Mouse (Mus musculus) heart, embryonic 15.5 days (tissue): ENCODE data around the gene Pi4k2a. TPM values are rescaled to one million over a fixed set of nuclear protein-coding genes. Genes with fewer than 3 reads are reported as not detected.

ENCODE experiments used
- ATAC-seq: fragments of 200-750 bp; cut with Nextera tagmentation; replicated peaks from 2 replicates; pipeline ENCODE4 v1.8.0; 2017; ENCODE audit warnings: low read depth, moderate TSS enrichment; ENCODE audit not compliant: insufficient number of reproducible peaks, insufficient read depth, low FRiP score
- H3K27ac ChIP-seq: fragments of 300-500 bp; sonication (generic); 2 replicates; pipeline ENCODE4 v1.5.1; 2015; ENCODE audit warnings: mild to moderate bottlenecking, inconsistent platforms
- H3K27me3 ChIP-seq: fragments of 300-500 bp; sonication (generic); 2 replicates; pipeline ENCODE4 v1.6.1; 2015; ENCODE audit warnings: inconsistent platforms
- H3K36me3 ChIP-seq: fragments of 300-500 bp; sonication (generic); 2 replicates; pipeline ENCODE4 v1.6.1; 2015; ENCODE audit warnings: mild to moderate bottlenecking, inconsistent platforms
- H3K4me1 ChIP-seq: fragments of 300-500 bp; sonication (generic); replicated peaks from 2 replicates; pipeline ENCODE4 v1.6.1; 2015; ENCODE audit warnings: inconsistent platforms
- H3K4me2 ChIP-seq: fragments of 300-500 bp; sonication (generic); 2 replicates; pipeline ENCODE4 v1.6.1; 2015; ENCODE audit warnings: inconsistent platforms, mild to moderate bottlenecking, moderate library complexity
- H3K4me3 ChIP-seq: fragments of 300-500 bp; sonication (generic); 2 replicates; pipeline ENCODE4 v1.5.1; 2015; ENCODE audit warnings: mild to moderate bottlenecking, inconsistent platforms
- H3K9ac ChIP-seq: fragments of 300-500 bp; sonication (generic); 2 replicates; pipeline ENCODE4 v1.6.1; 2015; ENCODE audit warnings: mild to moderate bottlenecking, inconsistent platforms
- H3K9me3 ChIP-seq: fragments of 300-500 bp; sonication (generic); replicated peaks from 2 replicates; pipeline ENCODE4 v1.6.1; 2016; ENCODE audit warnings: inconsistent platforms
- WGBS: fragments of 180-500 bp; shearing (Covaris S2); methylation state at CpG from one replicate; pipeline ENCODE4 v1.1.7; 2015; ENCODE audit warnings: mixed read lengths; 5-methylcytosine and 5-hydroxymethylcytosine counted together
- polyA plus RNA-seq: library from polyadenylated mRNA; unstranded; fragments of >200 nt; fragmentation: Nextera tagmentation; extraction: Ambion mirVana; gene quantifications from 2 replicates; pipeline ENCODE4 v1.2.1, GENCODE M21; 2015

The Pi4k2a gene
- polyA plus RNA-seq, 1 experiment from 2014 or later = 13.3 TPM

DNA sequence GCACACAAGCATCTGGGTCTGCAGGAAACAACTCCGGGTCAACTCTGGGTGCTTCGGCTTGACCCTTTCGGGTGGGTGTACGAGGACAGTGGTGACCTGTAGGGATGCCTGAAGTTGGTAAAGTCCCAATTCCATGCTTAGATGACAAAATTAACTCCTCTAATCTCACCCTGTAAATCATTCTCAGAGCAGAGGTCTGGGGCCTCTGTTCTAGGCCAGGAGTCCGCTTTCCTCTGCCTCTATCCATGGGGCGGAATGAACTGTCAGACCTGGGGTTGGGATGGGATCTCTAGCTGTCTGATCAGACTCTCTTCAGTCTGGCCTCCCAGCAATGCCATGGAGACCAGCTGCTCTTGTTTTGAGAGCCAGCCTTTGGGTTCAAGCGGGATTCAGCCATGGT, 28.8 kb upstream of the Pi4k2a start:
- H3K4me2 ChIP-seq = no peak overlapping the region
- H3K4me3 ChIP-seq = no peak overlapping the region
- no peak overlapping the region for H3K27ac ChIP-seq
- no peaks in the 10 kb centered on the region for H3K9me3 ChIP-seq
- no peaks in the 10 kb centered on the region for H3K27me3 ChIP-seq
- H3K4me1 ChIP-seq = no peaks in the 10 kb centered on the region
- ATAC-seq = no peak
- WGBS = 90% methylated on average over 7 of the region's 7 CpGs
- H3K9ac ChIP-seq = no peak overlapping the region
- H3K36me3 ChIP-seq = no peaks in the 10 kb centered on the region

DNA sequence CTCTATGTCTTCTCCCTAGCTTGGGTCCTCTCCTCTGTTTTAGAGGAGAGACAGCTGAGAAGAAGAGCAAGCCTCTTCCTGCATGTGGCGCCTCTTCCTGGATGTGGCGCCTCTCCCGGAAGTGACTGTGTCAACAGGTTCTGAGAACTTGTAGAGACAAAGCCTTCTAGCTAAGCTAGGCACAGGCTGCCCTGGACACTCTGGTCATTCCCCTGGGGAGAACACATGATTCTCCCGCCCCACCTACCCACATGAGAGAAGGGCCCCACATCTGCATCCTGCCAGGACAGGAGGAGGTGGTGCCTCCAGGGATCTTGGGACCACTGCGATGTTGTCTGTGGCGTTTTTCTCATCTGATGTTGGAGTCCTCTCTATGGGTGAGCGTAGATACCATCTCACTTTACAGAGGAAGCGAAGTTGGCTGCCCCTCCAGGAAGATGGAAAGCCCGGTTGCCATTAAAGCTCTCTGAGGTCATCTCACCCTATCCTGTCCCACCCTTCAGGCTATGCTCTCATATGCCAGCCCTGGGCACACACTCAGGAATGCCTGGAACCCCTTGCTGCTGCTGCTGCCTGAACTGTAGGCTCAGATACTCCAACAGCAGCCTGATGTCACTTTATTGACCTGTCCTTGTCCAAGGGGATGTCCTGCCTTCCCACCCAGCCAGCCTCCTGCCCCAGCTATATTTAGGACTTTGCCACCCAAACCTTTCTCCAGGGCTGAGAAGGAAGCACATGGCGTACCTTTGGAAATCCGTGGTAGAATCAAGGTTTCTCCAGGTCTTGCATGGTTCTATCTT, 21.6 kb upstream of the Pi4k2a start:
- H3K4me2 ChIP-seq = peak overlapping the region; percentile 14; the same call in 1 of the 2 replicates
- WGBS = 65% methylated on average over 11 of the region's 11 CpGs
- H3K4me1 ChIP-seq = peaks cover 7% of the 10 kb centered on the region; the same call in 1 of the 2 replicates
- no peak overlapping the region for H3K27ac ChIP-seq
- H3K36me3 ChIP-seq = no peaks in the 10 kb centered on the region
- H3K4me3 ChIP-seq = no peak overlapping the region
- no peaks in the 10 kb centered on the region for H3K9me3 ChIP-seq
- H3K9ac ChIP-seq = no peak overlapping the region
- H3K27me3 ChIP-seq = no peaks in the 10 kb centered on the region
- no peak for ATAC-seq

GRCm38 (mm10) chr19:42069241-42069525, 21.1 kb upstream of the Pi4k2a start:
- H3K27me3 ChIP-seq = no peaks in the 10 kb centered on the region
- ATAC-seq = no peak
- H3K4me2 ChIP-seq = peak overlapping the region; percentile 14; the same call in 1 of the 2 replicates
- no peaks in the 10 kb centered on the region for H3K36me3 ChIP-seq
- no peak overlapping the region for H3K9ac ChIP-seq
- no peak overlapping the region for H3K4me3 ChIP-seq
- WGBS = 44% methylated on average over 6 of the region's 6 CpGs
- no peak overlapping the region for H3K27ac ChIP-seq
- H3K9me3 ChIP-seq = no peaks in the 10 kb centered on the region
- peaks cover 7% of the 10 kb centered on the region; the same call in 1 of the 2 replicates for H3K4me1 ChIP-seq

GRCm38 (mm10) chr19:42071221-42071620, 19.0 kb upstream of the Pi4k2a start:
- Histone ChIP-seq H3K27me3 (no peaks in the 10 kb centered on the region), H3K9ac (no peak overlapping the region), H3K36me3 (0 out of 2 replicates have a peak, but pooled peaks cover 3% of the 10 kb centered on the region), H3K4me3 (no peak overlapping the region), H3K4me1 (peaks cover 7% of the 10 kb centered on the region; the same call in 1 of the 2 replicates), H3K9me3 (no peaks in the 10 kb centered on the region), H3K27ac (no peak overlapping the region), H3K4me2 (no peak overlapping the region)
- WGBS = 65% methylated on average over 7 of the region's 7 CpGs
- no peak for ATAC-seq

- 71% methylated on average over 15 of the region's 15 CpGs for WGBS
- H3K36me3 ChIP-seq = 0 out of 2 replicates have a peak, but pooled peaks cover 3% of the 10 kb centered on the region
- peaks cover 7% of the 10 kb centered on the region; the same call in 1 of the 2 replicates for H3K4me1 ChIP-seq
- H3K9ac ChIP-seq = no peak overlapping the region
- ATAC-seq = no peak
- no peaks in the 10 kb centered on the region for H3K27me3 ChIP-seq
- no peaks in the 10 kb centered on the region for H3K9me3 ChIP-seq
- H3K27ac ChIP-seq = no peak overlapping the region
- H3K4me2 ChIP-seq = no peak overlapping the region
- no peak overlapping the region for H3K4me3 ChIP-seq
Measured at GRCm38 (mm10) chr19:42071886-42072608, 18.2 kb upstream of the Pi4k2a start.

- WGBS = 63% methylated on average over 7 of the region's 7 CpGs
- Histone ChIP-seq H3K4me1 (peaks cover 7% of the 10 kb centered on the region; the same call in 1 of the 2 replicates), H3K27me3 (no peaks in the 10 kb centered on the region), H3K9me3 (no peaks in the 10 kb centered on the region), H3K27ac (no peak overlapping the region), H3K36me3 (0 out of 2 replicates have a peak, but pooled peaks cover 3% of the 10 kb centered on the region), H3K4me2 (no peak overlapping the region), H3K4me3 (no peak overlapping the region), H3K9ac (no peak overlapping the region)
- no peak for ATAC-seq
Measured at GRCm38 (mm10) chr19:42072802-42073201, 17.5 kb upstream of the Pi4k2a start.

GRCm38 (mm10) chr19:42075051-42075450, 15.2 kb upstream of the Pi4k2a start:
- Histone ChIP-seq H3K27ac (no peak overlapping the region), H3K36me3 (0 out of 2 replicates have a peak, but pooled peaks cover 3% of the 10 kb centered on the region), H3K9me3 (no peaks in the 10 kb centered on the region), H3K9ac (no peak overlapping the region), H3K27me3 (no peaks in the 10 kb centered on the region), H3K4me2 (no peak overlapping the region), H3K4me3 (no peak overlapping the region), H3K4me1 (no peaks in the 10 kb centered on the region)
- WGBS = 91% methylated on average over 2 of the region's 2 CpGs
- ATAC-seq = no peak

GRCm38 (mm10) chr19:42075992-42076391, 14.3 kb upstream of the Pi4k2a start:
- H3K27me3 ChIP-seq = no peaks in the 10 kb centered on the region
- no peak overlapping the region for H3K27ac ChIP-seq
- ATAC-seq = no peak
- WGBS = 87% methylated on average over 16 of the region's 16 CpGs
- no peaks in the 10 kb centered on the region for H3K4me1 ChIP-seq
- H3K36me3 ChIP-seq = 0 out of 2 replicates have a peak, but pooled peaks cover 3% of the 10 kb centered on the region
- H3K4me2 ChIP-seq = no peak overlapping the region
- no peak overlapping the region for H3K9ac ChIP-seq
- H3K9me3 ChIP-seq = no peaks in the 10 kb centered on the region
- H3K4me3 ChIP-seq = no peak overlapping the region

DNA sequence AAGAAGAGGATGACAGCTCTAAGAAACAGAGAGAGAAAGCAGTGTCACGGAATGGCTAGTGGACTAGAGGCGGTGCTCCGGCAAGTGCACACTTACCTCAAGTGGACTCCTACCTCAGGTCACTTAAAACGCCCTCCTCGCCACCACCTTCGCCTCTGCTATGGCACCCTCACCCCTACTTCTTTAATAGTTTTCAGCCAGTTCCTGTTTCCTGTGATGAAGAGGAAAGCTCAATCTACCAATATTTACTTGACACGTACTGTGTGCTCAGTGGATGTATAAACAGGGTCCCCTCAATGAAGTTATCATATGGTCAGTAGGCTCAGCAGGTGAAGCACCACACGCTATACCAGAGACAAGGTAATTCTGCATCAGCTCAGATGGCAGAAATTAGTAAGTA, 11.7 kb upstream of the Pi4k2a start:
- WGBS = 94% methylated on average over 8 of the region's 8 CpGs
- ATAC-seq = no peak
- no peak overlapping the region for H3K4me3 ChIP-seq
- H3K27ac ChIP-seq = no peak overlapping the region
- H3K36me3 ChIP-seq = 0 out of 2 replicates have a peak, but pooled peaks cover 3% of the 10 kb centered on the region
- no peaks in the 10 kb centered on the region for H3K4me1 ChIP-seq
- H3K4me2 ChIP-seq = no peak overlapping the region
- no peaks in the 10 kb centered on the region for H3K9me3 ChIP-seq
- no peak overlapping the region for H3K9ac ChIP-seq
- H3K27me3 ChIP-seq = no peaks in the 10 kb centered on the region

DNA sequence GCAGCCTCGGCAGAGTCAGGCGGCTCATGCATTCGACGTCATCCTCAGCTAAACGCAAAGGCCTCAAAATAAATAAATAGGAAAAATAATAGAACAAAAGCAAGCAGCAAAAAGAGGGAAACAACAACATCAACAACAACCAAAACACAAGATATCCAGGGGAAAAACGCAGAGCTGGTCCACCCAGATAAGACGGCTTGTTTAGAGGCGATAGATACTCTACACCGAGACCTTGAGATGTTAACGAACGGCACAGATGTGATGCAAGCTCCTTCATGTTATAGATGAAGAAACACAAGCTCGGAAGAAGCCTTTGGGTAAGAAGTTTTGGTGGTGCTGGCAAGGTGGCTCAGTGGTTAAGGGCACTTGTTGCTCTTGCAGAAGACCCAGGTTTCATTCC, 11.3 kb upstream of the Pi4k2a start:
- WGBS = 92% methylated on average over 12 of the region's 12 CpGs
- ATAC-seq = no peak

GRCm38 (mm10) chr19:42079950-42080349, 10.3 kb upstream of the Pi4k2a start:
- Histone ChIP-seq H3K27me3 (no peaks in the 10 kb centered on the region), H3K9ac (no peak overlapping the region), H3K27ac (no peak overlapping the region), H3K4me2 (no peak overlapping the region), H3K36me3 (0 out of 2 replicates have a peak, but pooled peaks cover 3% of the 10 kb centered on the region), H3K4me1 (no peaks in the 10 kb centered on the region), H3K9me3 (no peaks in the 10 kb centered on the region), H3K4me3 (no peak overlapping the region)
- no peak for ATAC-seq
- WGBS = 60% methylated on average over 5 of the region's 5 CpGs

More for the DNA sequence above, 11.3 kb upstream of the Pi4k2a start:
- Histone ChIP-seq H3K36me3 (0 out of 2 replicates have a peak, but pooled peaks cover 3% of the 10 kb centered on the region), H3K4me1 (no peaks in the 10 kb centered on the region), H3K27me3 (no peaks in the 10 kb centered on the region), H3K4me2 (no peak overlapping the region), H3K9ac (no peak overlapping the region), H3K9me3 (no peaks in the 10 kb centered on the region), H3K4me3 (no peak overlapping the region), H3K27ac (no peak overlapping the region)
